Comparison of ENCODE assay signal across 1 mouse cellular context in the genomic region with DNA sequence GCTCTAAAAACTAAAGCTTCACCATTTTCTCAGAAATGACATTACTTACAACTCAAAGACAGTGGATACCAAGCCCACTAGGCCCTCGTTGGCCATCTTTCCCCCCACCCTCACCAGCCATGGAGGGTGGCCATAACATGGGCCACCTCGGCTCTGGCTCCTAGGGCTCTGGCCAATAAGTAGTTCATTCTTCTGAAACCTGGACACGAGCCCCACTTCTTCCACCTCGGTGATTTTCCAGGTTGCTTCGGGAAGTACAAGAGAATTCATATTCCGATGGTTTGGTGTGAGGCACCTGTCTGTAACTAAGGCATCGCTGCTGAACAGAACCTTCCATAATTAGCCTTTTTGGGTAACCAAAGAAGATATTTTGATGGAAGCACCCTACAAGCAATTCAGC.
TF ChIP-seq lines count a peak whose summit lies in the region.

No protein-coding gene starts in this region.

TF ChIP-seq in CH12.LX, 34 proteins besides CTCF, POLR2A, EP300 and RAD21 (continued from another document):
- TF ChIP-seq NELFE (IDR thresholded peaks at IDR 0.05; ENCODE audit: low read depth, low read length) (no peak), ETS1 (conservative IDR thresholded peaks at IDR 0.05; ENCODE audit: low read depth, low read length) (no peak), ELF1 (IDR thresholded peaks at IDR 0.05; ENCODE audit: low read depth, low read length) (no peak), POLR2AphosphoS2 (IDR thresholded peaks at IDR 0.05; ENCODE audit: low read depth, low read length) (no peak), ZNF384 (IDR thresholded peaks at IDR 0.05; ENCODE audit: low read depth, low read length) (no peak), ZKSCAN1 (IDR thresholded peaks at IDR 0.05; ENCODE audit: borderline replicate concordance, low read depth, low read length) (no peak), NRF1 (IDR thresholded peaks at IDR 0.05; ENCODE audit: low read depth, low read length) (no peak), UBTF (IDR thresholded peaks at IDR 0.05; ENCODE audit: low read depth, low read length) (no peak), CHD2 (IDR thresholded peaks at IDR 0.05; ENCODE audit: low read length) (no peak), ZMIZ1 (IDR thresholded peaks at IDR 0.05; ENCODE audit: low read depth, low read length) (peak; percentile 28; the same call in 1 of the 2 replicates)
